Mouse (Mus musculus): Measurements from ENCODE around the gene Polrmt.

DNA sequence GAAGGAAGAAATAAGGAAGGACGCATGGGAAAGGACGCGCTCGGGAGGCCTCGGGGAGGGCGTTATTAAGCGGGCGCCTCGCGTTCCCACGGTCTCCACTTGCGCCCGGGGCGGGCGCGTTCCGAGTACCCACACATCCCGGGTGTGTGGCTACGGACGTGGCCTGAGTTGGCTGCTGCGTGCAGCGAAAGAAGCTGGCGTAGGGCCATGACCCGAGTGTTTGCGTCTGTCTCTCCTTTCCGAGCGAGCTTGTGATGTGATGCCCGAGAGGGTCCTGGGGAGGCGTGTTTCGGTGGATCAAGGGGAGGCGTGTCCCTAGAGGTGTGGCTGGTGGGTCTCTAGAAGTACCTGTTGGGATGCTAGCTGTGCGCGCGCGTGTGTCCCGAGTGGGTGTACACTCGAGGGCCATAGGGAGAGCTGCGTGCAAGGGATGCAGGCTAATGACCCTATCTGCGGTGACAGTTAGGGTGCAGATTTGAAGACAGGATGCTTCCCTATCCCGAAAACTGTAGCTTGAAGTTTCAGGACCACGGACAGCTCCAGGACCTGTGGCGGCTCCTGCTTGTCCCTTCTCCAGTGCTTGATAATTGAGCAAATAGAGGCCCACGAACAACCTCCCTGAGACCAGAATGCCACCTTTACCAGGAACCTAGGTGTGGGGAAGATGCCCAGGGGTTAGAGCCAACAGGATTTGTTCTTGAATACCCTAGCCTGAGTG is 28.6 kb downstream of the Polrmt start:
- no peak for TF ChIP-seq CHD2 (IDR thresholded peaks at IDR 0.05; ENCODE audit: low read length)
- TF ChIP-seq POLR2A (IDR thresholded peaks at IDR 0.05; ENCODE audit: low read depth, low read length), result no peak
- peak; percentile 65 for TF ChIP-seq SIN3A (IDR thresholded peaks at IDR 0.05; ENCODE audit: low read length)
- no peak for TF ChIP-seq CTCF (conservative IDR thresholded peaks at IDR 0.05 in 1 of 2, IDR thresholded peaks at IDR 0.05 in 1 of 2; ENCODE audit: low read depth in 2 of 2, low read length in 2 of 2)
- TF ChIP-seq TCF12 (IDR thresholded peaks at IDR 0.05; ENCODE audit: low read depth, low read length), result no peak
- TF ChIP-seq TBP (conservative IDR thresholded peaks at IDR 0.05; ENCODE audit: low read depth, low read length), result no peak
- TF ChIP-seq SMC3 (IDR thresholded peaks at IDR 0.05; ENCODE audit: low read depth, low read length), result no peak
- peak; percentile 38; the same call in 1 of the 2 replicates for TF ChIP-seq MXI1 (IDR thresholded peaks at IDR 0.05; ENCODE audit: low read depth, low read length)
- TF ChIP-seq EP300 (IDR thresholded peaks at IDR 0.05; ENCODE audit: low read length), result no peak
- no peak for TF ChIP-seq ETS1 (conservative IDR thresholded peaks at IDR 0.05; ENCODE audit: low read depth, low read length)
- TF ChIP-seq HCFC1 (IDR thresholded peaks at IDR 0.05; ENCODE audit: low read depth, low read length), result no peak
- no peak for TF ChIP-seq KAT2A (IDR thresholded peaks at IDR 0.05; ENCODE audit: insufficient replicate concordance, low read length)
- TF ChIP-seq MYC (IDR thresholded peaks at IDR 0.05; ENCODE audit: low read depth, low read length), result no peak
- TF ChIP-seq NELFE (IDR thresholded peaks at IDR 0.05; ENCODE audit: low read depth, low read length), result no peak
